Mouse (Mus musculus): ENCODE measurements around the gene Smyd3.

The Smyd3 gene

GRCm38 (mm10) chr1:178942251-178942963, 575.4 kb downstream of the Smyd3 start:
- no peak for DNase-seq (ENCODE audit: low spot score)

DNA sequence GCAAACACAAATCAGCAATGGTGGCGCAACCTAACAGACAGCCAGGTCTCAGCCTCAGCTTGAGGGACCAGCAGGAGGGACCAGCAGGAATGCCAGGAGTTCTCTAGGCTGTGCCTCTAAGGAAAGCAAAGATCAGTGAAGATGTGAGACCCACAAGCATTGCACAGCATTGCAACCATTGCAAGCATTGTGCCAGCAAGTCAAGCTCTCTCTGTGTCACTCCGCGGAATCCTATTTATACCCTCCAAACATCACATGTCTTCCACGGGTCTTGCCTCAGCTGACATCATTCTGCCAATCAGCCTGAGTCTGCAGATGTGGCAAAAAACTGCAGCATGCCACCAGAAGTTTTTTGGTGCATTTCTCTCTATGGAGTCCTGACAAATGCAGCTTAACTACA, 577.5 kb downstream of the Smyd3 start:
- DNase-seq (ENCODE audit: low spot score) = no peak

GRCm38 (mm10) chr1:178936976-178937375, 580.9 kb downstream of the Smyd3 start:
- DNase-seq (ENCODE audit: low spot score) = no peak

- DNase-seq (ENCODE audit: low spot score) = no peak
Measured at GRCm38 (mm10) chr1:178936457-178936856, 581.4 kb downstream of the Smyd3 start.

- DNase-seq (ENCODE audit: low spot score) = no peak
Measured at GRCm38 (mm10) chr1:178933953-178934637, 583.7 kb downstream of the Smyd3 start.

GRCm38 (mm10) chr1:178929531-178929930, 588.3 kb downstream of the Smyd3 start:
- no peak for DNase-seq (ENCODE audit: low spot score)

DNA sequence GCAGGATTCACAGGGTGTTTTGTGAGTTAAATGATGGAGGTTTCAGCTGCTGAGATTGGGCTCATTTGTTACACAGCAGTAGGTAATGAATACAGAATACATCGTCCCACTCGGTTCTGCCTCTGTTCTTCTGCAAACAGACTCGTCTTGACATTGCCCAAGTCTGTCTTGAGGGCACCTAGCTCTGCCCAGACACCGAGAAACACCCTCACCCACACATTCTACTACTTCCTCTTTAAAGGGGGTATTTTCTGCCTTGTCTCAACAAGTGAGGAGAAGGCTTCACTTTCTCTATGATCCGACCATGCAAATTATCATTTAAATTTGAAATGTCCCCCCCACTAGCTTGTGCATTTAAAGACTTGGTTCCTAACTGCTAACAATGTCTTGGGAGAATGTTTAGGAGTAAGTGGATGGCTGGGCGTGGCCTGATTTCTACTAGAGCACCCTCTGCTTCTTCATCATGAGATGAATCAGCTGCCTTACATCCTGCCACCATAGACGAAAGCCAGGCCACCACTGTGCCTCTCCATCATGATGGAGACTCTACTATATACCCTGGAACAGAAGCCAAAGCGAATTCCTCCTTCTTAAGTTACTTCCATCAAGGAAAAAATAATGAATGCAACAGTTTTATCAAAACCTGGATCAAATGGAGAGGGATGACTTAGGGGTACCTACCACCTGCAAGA, 593.2 kb downstream of the Smyd3 start:
- DNase-seq (ENCODE audit: low spot score) = no peak

DNA sequence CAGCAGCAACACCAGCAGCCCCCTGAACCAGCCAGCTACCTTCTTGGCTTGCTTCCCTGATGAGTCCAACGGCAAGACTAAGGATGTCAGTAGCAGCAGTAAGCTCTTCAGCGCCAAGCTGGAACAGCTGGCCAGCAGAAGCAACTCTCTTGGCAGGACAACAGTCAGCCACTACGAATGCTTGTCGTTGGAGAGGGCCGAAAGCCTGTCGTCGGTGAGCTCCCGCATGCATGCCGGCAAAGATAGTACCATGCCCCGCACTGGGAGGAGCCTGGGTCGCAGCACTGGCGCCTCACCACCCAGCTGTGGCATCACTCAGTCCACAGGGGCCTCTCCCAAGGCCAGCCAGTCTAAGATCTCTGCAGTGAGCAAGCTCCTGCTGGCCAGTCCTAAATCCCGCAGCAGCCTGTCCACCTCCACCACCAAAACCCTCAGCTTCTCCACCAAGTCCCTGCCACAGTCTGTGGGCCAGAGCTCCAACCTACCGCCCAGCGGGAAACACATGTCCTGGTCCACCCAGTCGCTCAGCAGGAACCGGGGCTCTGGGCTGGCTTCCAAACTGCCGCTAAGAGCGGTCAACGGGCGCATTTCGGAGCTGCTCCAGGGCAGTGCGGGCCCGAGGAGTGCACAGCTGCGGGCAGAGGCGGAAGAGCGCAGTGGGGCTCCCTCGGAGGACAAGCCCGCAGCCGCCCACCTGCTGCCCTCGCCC, 600.5 kb downstream of the Smyd3 start:
- no peak for DNase-seq (ENCODE audit: low spot score)

GRCm38 (mm10) chr1:178915056-178915455, 602.8 kb downstream of the Smyd3 start:
- no peak for DNase-seq (ENCODE audit: low spot score)

- DNase-seq (ENCODE audit: low spot score) = no peak
Measured at GRCm38 (mm10) chr1:178912936-178913716, 604.7 kb downstream of the Smyd3 start.

- no peak for DNase-seq (ENCODE audit: low spot score)
Measured at GRCm38 (mm10) chr1:178910951-178911350, 606.9 kb downstream of the Smyd3 start.
